Mouse (Mus musculus) frontal cortex, postnatal 10 days (tissue): Measurements from ENCODE around the gene Appl2.
A peak's percentile ranks its signal among the peaks of the same experiment; 100 is the strongest.

Experiments used
- DNase-seq, 2 experiments: peaks; one replicate each; pipeline ENCODE4 v3.0.0; 2022; ENCODE audit warnings: low spot score in 2 of 2, mixed read lengths in 1 of 2

Gene Appl2

GRCm38 (mm10) chr10:83631775-83632174 lies 16.8 kb downstream of the Appl2 start:
- no peak for DNase-seq

DNA sequence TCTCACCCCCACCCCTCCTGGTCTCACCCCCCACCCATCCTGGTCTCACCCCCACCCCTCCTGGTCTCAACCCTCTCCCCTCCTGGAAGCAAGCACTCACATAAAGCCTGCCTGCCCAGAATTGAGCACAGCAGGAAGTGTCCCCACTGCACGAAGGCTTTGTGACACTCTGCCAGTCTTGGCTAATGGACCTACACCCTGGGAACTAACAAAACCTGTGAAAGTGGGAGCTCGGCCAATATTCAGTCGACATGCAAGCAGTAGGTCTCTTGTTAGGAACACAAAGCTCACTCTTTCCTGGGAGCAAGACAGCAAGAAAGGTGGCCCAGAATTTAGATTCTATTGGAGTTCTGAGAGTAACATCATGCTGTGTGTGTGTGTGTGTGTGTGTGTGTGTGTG lies 17.6 kb downstream of the Appl2 start:
- peak; percentile 48 to 58 for DNase-seq

GRCm38 (mm10) chr10:83629878-83630277 lies 18.7 kb downstream of the Appl2 start:
- no peak for DNase-seq

DNA sequence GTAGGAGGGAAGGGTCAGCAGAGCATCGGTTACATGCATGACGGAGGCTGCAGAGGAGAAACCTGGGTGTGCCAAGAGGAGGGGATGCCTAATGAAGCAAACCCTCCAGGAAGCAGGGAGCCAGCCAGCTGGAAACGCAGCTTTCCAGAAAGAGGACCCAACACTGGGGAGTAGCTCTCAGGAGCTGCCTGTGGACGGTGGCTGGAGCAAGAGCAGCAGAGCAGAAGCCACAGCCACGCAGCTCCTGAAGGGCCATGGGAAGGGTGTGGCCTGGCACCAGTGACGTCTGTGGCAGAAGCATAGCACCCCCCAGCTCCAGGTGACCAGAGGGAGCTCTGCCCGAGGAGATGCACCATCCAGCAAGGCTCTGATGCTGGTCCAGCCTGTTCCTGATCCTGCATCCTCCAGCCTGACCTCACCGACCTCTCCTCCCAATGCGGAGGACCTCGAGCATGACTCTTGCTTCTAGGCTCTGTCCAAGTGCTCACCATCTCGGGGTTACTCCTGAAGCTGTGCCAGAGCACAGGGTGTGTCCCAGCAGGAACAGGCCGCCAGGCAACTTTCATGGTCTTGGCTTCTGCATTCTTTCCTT lies 19.3 kb downstream of the Appl2 start:
- no peak for DNase-seq

DNA sequence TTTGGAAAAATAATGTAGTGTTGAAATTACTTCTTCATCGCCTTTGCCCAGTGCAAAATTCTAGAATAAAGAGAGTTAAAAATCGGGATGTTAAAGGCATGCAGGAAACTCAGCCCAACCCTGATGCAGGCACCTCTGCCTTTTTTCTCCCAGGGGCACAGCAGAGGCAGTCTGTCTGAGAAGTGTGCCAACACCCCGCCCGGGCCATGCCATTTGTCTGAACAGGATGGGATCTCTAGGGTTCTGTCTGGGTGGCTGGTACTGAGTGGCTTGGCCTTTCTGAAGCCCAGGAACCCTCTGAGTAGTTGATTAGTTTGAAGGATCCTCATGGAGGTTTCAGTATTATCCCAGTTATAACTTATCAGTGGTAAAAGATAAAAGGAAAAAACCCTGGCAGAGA lies 20.3 kb downstream of the Appl2 start:
- no peak for DNase-seq

DNA sequence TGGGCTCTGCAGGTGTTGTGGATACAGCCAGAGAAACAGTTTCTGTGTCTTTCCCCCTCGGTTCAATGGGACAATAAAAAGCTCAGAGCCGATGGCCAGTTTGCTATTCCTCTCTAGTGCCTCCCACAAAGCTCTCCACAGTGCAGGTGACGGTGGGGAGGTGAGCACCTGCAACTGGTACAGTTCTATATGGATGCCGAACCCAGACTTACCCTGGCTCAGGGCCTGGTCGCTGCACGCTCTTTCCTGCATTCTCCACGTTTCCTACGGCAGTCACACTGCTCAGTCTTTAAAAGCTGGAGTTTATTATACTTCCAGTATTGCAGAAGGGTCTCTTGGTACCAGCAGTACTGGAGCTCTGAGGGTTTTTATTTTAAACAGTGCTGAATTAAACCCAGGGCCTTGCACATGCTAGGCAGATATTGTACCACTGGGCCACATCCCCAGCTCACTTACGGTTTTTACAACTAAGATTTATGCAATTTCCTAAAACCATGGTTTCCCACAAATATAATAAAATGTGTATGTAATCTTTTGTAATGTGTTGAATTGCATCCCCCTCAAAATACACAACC lies 21.3 kb downstream of the Appl2 start:
- no peak for DNase-seq

GRCm38 (mm10) chr10:83624841-83625240 lies 23.7 kb downstream of the Appl2 start:
- no peak for DNase-seq

DNA sequence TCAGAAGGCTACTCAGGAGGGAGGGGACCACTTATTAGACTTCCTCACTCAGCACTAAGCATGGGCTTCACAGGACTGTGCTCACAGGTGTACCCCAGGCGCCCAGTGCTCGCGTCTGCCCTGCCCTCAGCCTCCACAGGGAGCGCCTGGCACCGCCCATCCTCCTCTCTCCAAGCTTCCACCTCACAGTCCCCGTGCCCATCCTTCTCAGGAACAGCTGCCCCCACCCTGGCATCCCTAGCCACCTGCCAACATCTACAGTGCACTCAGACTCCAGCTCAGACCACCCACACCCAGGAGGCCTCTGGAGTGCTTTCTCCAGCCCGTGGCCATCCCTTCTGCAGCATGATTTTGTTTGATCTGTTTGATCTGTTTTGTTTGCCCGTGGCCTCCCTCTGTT lies 24.5 kb downstream of the Appl2 start:
- DNase-seq: no peak

DNA sequence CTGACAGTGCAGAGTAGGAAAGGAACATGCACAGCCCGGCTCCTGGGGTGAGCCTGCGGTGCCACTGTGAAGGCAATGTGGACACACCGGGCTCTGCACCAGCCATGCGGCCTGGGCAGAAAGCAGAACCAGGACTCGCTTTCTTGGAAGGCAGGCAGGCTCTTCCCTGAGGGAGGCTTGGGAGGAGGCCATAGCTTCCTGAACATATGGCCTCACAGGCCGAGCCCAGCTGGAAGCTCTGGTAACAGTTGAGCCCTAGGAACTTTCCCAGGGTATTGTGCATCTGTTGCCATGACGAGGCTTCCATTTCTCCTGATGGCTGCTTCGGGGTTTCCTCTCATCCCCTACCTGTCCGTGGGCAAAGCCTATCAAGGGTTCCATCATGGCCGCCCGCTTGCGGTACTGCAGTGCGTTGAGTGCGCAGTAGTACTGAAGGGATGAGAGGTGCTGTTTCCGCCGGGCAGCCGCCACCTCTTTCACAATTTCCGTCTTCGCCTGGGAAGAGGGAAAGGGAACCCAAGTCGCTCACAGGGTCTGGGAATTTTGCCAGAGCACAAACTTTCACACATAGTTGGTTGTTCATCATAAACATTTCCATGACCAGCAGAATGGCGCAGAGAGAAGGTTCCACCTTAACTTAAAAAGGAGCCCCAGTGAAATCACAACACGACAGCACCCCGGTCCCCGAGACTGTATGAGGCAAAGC lies 28.0 kb downstream of the Appl2 start:
- no peak for DNase-seq

GRCm38 (mm10) chr10:83618819-83619440 lies 29.6 kb downstream of the Appl2 start:
- DNase-seq: no peak

DNA sequence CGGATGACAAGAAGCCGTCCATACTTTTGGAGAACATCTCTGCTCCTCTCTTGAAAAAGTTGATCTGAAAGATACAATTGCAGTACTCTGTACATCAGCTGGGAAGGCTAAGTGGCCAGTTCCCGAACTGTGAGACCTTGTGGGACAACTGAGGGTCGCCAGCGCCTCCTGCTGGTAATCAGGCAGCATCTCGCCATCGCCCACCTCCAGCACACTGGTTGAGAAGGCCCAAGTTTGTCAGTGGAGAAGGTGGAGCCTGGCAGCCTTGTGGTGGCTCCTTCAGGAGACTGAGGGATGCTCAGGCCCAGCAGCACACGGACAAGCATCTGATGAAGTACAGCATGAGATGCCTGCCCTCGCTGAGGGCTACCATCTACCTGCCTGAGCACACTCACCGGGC lies 31.2 kb downstream of the Appl2 start:
- no peak for DNase-seq

- no peak for DNase-seq
Observed at GRCm38 (mm10) chr10:83612648-83613215, 35.8 kb downstream of the Appl2 start.

DNA sequence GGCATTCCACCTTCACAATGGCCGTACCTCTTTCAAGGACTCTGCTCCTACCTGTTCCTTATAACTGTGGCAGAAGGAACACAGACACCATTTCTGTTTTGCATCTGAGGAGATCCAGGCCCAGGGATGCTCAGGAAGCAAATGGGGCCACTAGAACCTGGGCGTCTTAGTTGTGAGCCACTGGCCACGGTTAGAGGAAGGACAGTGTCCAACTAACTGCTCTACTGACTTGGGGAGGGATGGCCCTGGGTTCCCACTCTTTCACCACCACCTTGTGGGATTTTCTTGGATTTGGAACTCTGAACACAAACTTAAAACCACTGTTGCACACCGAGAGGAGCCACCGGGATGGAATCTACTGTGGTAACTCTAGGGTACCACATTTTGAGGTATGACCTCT lies 36.7 kb downstream of the Appl2 start:
- no peak for DNase-seq

GRCm38 (mm10) chr10:83610518-83610917 lies 38.0 kb downstream of the Appl2 start:
- no peak for DNase-seq

- no peak for DNase-seq
Observed at GRCm38 (mm10) chr10:83608596-83608995, 39.9 kb downstream of the Appl2 start.

- DNase-seq: no peak
Observed at GRCm38 (mm10) chr10:83607111-83607510, 41.4 kb downstream of the Appl2 start.

GRCm38 (mm10) chr10:83605637-83606183 lies 42.8 kb downstream of the Appl2 start:
- DNase-seq: no peak

- DNase-seq: no peak
Observed at GRCm38 (mm10) chr10:83603956-83604564, 44.5 kb downstream of the Appl2 start.

GRCm38 (mm10) chr10:83600650-83601049 lies 47.9 kb downstream of the Appl2 start:
- DNase-seq: no peak

DNA sequence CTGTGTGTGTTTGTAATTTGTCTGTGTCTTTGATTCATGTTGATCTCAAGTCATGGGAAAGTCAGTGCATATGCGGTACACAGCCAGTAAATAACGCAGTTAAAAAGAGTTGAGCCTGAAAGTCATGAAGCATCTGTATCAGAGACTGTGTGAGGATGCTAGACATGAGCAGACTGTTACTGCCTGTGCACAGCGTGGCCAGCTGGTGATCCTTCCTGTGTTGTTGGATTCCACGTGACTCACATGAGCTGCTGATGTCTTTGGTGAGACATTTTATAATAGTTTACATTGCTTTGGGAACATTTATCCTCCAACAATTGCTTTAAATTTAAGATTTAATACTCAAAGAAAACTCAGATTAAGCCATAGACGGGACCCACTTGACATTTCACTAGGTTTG lies 54.0 kb downstream of the Appl2 start:
- no peak for DNase-seq

GRCm38 (mm10) chr10:83592616-83593015 lies 55.9 kb downstream of the Appl2 start:
- DNase-seq: no peak

DNA sequence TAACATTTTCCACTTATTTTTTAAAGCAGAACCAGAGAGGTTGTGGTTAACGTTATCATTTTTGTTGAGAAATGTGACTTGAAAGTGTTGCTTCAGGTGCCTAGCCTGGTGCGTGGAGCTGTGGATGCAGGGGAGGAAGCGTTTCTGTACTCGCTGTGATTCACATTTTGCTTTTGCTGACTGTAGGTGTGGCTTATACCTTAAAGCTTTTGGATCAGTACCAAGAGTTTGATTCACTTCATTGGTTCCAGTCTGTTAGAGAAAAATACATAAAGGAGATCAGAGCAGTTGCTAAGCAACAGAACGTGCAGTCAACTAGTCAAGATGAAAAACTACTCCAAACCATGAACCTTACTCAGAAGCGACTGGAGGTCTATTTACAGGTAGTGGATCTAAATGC lies 57.7 kb downstream of the Appl2 start:
- no peak for DNase-seq
